Mouse (Mus musculus): ENCODE measurements around the gene 1190002N15Rik.

1190002N15Rik gene

GRCm38 (mm10) chr9:94529987-94530386, 7.9 kb downstream of the 1190002N15Rik start:
- DNase-seq (ENCODE audit: low read depth, low spot score) = no peak

GRCm38 (mm10) chr9:94529146-94529746, 8.6 kb downstream of the 1190002N15Rik start:
- no peak for DNase-seq (ENCODE audit: low read depth, low spot score)

DNA sequence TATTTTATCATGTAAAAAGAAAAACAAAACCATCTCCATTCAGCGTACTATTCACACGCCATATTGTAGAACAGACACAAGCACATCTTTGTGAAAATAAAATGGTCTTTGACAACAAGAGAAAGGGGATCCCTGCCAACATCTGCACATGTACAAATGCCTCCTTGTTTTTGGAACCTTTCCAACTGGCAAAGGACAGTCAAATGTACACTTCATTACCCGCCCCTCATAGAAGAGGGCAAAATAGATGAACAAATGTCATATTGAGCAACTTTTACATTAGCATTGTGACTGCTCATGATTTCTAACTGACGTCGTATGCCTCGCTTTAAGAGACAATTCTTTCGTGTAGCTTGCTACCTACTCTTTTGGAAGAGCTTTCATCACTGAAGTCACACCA, 11.4 kb downstream of the 1190002N15Rik start:
- no peak for DNase-seq (ENCODE audit: low read depth, low spot score)

GRCm38 (mm10) chr9:94512246-94512645, 25.6 kb downstream of the 1190002N15Rik start:
- no peak for DNase-seq (ENCODE audit: low read depth, low spot score)

GRCm38 (mm10) chr9:94511139-94511538, 26.7 kb downstream of the 1190002N15Rik start:
- no peak for DNase-seq (ENCODE audit: low read depth, low spot score)

GRCm38 (mm10) chr9:94506980-94507379, 30.9 kb downstream of the 1190002N15Rik start:
- DNase-seq (ENCODE audit: low read depth, low spot score) = no peak

- no peak for DNase-seq (ENCODE audit: low read depth, low spot score)
These were observed 46.4 kb downstream of the 1190002N15Rik start for GRCm38 (mm10) chr9:94491467-94491866.

DNA sequence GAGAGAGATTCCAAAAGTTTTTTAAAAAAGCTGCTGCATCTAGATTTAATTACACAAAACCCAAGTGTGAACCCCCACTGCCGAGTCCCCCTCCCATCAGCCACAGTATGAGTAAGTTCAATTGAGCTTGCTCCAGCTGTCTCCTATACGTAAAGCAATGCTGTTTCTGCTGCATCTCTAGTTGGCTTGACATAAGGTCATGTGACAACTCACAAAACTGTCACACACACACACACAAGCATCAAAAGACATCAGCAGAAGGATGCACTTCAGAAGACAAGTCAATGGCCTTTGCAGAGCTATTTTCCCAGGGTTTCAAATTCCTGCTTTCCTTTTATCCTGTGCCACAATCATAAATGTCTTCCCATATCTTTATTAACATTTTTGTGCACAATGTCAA, 49.9 kb downstream of the 1190002N15Rik start:
- no peak for DNase-seq (ENCODE audit: low read depth, low spot score)

GRCm38 (mm10) chr9:94483291-94483879, 54.5 kb downstream of the 1190002N15Rik start:
- peak; percentile 6 for DNase-seq (ENCODE audit: low read depth, low spot score)

DNA sequence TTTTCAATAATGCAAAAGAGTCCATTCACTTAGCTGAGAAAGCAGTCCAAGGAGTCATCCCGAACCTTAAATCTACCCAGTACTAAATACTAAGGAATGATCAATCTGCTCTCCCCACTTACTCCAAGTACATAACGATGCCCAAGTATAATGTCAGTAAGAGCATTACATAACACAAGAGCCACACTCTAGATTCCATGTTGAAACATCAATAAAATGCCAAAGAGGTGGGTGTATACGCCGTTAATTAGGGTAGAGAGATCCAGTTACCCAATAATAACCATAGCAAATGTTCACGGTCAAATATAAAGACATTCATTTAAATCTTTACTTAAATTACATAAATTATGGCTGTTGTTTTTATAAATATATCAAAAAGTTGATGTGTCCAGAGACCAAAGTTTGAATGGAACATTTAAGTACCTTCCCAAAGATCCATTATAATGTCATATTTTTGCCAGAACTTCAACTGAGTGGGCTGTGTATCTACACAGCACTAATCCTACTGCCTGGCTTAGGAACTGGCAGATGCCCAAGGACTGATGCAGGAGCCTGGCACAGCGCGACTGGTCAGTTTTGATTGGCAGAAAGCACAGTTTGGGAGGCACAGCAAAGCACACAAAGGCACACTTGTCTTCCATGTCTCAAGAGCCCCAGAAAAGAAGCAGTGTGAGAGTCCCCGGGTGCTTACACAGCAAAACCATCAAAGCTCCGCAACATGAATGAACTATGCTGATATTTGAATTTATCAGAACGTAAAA, 55.5 kb downstream of the 1190002N15Rik start:
- no peak for DNase-seq (ENCODE audit: low read depth, low spot score)

DNA sequence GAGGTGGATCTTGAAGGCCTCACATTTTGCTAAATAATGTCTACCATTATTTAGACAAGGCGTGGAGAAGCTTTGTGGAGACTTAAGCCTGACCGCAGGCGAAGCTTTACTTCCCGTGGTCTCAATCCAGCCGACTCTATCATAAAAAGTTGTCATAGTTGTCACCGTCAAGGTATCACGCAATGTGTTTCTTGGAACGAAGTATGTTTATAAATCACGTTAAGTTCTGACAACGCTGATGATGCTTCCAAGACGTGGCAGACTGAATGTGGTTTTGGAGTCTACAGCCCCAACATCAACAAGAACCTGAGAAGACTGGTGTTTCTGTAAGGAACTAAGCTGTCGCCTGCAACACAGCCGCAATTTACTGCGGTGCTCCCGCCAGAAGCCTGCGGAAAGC, 56.8 kb downstream of the 1190002N15Rik start:
- no peak for DNase-seq (ENCODE audit: low read depth, low spot score)

DNA sequence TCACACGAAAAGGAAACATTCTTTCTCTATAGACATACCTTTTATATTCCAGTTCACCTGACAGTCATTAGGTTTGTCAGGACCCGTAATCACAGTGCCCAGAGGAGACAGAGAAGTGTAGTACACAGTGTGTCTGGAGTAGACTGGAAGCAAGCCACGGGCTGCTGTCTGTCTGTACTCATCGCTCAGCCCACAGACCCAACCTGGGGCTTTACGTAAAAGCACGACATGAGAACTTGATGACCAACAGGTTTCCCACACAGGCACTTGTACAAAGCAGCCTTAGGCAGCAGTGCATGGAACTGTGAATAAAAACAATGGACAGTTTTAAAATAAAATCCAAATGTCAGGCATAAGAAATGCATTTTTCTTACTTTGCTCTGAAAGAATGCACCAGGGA, 58.5 kb downstream of the 1190002N15Rik start:
- no peak for DNase-seq (ENCODE audit: low read depth, low spot score)

DNA sequence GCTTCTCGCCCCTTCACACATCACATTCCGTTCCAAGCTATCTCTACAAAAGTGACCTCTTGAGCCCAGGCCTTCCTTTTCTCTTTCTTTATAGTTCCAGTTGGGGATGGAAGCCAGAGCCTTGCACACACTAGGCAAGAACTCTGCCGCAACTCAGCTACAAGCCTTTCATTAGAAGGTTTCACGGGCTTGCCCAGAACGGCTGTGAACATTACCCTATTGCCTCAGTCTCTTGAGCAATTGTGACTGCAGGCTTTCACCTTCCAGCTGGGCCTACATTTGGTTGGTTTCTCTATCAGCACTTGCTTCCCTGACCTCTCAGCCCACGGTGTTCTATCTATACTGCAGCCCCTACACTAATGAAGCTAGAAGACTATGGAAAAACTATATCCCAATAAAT, 58.9 kb downstream of the 1190002N15Rik start:
- no peak for DNase-seq (ENCODE audit: low read depth, low spot score)

- no peak for DNase-seq (ENCODE audit: low read depth, low spot score)
These were observed 61.9 kb downstream of the 1190002N15Rik start for GRCm38 (mm10) chr9:94475973-94476372.

GRCm38 (mm10) chr9:94473898-94474297, 64.0 kb downstream of the 1190002N15Rik start:
- DNase-seq (ENCODE audit: low read depth, low spot score) = no peak

DNA sequence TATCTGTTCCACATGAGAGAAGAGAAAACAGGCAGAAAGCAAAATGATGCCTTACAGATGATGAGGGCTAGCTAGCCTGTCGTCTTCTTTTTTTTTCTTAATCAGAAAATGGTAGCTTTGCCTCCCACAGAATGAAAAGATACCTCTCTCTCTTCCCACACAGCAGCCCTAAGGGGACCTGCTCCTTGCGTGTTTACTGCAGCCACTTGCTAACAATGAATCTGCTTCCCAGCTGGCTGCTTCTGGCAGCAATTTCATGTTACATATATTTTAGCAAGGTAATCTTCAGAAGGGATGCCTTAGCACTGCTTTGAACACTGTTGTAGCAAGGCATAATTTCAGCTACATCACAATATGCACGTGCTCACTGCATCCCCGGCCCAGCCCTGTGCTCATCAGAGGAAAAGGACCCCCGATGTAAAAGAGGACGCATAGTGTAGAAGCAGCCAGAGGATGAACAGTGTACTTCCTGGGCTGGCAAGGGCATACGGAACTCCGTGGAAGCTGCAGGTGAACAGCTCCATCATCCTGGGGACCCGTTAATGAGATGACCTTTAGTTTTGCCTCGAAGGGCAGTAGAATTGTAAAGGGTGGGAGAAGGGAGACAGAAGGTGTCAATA, 64.8 kb downstream of the 1190002N15Rik start:
- no peak for DNase-seq (ENCODE audit: low read depth, low spot score)

- no peak for DNase-seq (ENCODE audit: low read depth, low spot score)
These were observed 66.4 kb downstream of the 1190002N15Rik start for GRCm38 (mm10) chr9:94471485-94471884.

All from ZHBTc4 (cell line).